Mouse (Mus musculus) effector memory CD4-positive, alpha-beta T cell, adult 7 months (primary cell): Measurements from ENCODE around the gene L3mbtl4. TPM values are rescaled to one million over a fixed set of nuclear protein-coding genes. Genes with fewer than 3 reads are reported as not detected.

Experiments
- polyA plus RNA-seq: library from polyadenylated mRNA; unstranded; fragments of 100-300 nt; shearing (Covaris generic); gene quantifications from one replicate; pipeline ENCODE4 v1.2.1, GENCODE M21; 2017

L3mbtl4 gene
- 0.13 TPM for polyA plus RNA-seq

GRCm38 (mm10) chr17:68273527-68273926 is at the start of gene L3mbtl4:
Gene L3mbtl4 (plus strand): TSS chr17:68273797.

GRCm38 (mm10) chr17:68826323-68826722 is 552.7 kb downstream of the L3mbtl4 start, which contains the start of gene Tmem200c:
Gene Tmem200c (plus strand): TSS chr17:68826623.

